Mouse (Mus musculus) E14TG2a.4 (cell line): ENCODE measurements around the gene Olfr985.

Experiments
- CTCF ChIP-seq: conservative IDR thresholded peaks from 2 replicates; pipeline ENCODE4 v1.5.1; 2014; ENCODE audit warnings: low read length
- NANOG ChIP-seq: IDR thresholded peaks from 2 replicates; pipeline ENCODE4 v1.6.1; 2014; ENCODE audit warnings: borderline replicate concordance, low read length, mixed read lengths
- POU5F1 ChIP-seq: IDR thresholded peaks from 2 replicates; pipeline ENCODE4 v1.6.1; 2014; ENCODE audit warnings: low read length, borderline replicate concordance

DNA sequence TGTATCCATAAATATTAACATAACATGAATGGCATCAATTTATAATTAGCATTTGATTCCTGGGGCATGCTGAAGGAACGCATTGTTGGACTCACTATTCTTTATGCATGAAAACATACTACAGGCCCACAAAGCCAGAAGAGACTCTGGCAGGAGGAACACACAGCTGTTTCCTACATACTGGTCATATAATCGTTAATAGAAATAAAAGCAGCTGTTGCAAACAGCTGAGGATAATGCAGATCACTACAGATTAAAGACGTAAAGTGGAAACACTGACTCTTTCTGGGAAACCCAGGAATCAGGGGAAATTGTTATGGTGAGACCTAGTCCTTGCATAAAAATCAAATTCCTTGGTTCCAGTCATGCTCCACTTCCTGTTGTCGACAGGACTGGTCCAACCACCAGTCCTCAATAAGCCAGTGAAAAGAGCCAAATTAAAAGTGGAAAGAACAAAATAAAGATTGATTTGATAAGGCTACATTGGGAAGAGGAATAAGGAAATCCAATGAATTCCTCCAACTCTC is 25.2 kb upstream of the Olfr985 start:
- TF ChIP-seq CTCF (no peak), POU5F1 (no peak), NANOG (no peak)
